14 mouse cellular contexts compared by ENCODE assay signal in the genomic region with DNA sequence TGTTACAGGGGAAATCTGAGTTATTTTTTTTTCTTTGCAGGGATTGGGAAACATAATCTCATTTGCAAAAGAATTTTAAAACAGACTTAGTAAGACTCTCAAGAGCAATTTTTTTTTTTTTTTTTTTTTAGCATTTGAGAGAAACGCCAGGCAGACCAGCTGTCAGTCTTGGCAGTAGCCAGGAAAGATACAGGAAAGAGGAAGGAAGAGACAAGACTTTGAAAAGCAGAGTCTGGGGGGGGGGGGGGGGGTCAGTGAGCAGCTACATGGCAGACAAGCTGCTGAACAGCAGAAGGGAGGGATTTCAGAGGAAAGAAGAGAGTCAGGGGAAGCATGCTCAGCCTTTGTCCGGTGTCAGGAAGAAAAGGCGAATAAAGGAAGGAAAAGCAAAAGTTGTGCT.
DNase-seq lines count a peak whose midpoint lies in the region; ATAC-seq and TF ChIP-seq lines count a peak whose summit lies in the region.
"Had no signal": no experiment of that assay in that cellular context is flagged by ENCODE, and none has a peak within 500 bp of the region (broad histone marks: within the 10 kb centered on the region; RNA-seq: fewer than 3 reads in every experiment).

No protein-coding gene starts in this region.

- peak; percentile 54 for DNase-seq in forebrain, embryonic 14.5 days (ENCODE audit: low spot score)
- no peak for DNase-seq in forebrain, embryonic 10.5 days (ENCODE audit: extremely low spot score, low spot score)
- no peak for DNase-seq in lung, adult 2 months
- DNase-seq in heart, postnatal 10 days = peak; percentile 33 to 48
- DNase-seq in stomach, postnatal 0 days (ENCODE audit: low spot score) = no peak
- DNase-seq in right cerebral cortex, postnatal 4 days = no peak
- no peak for DNase-seq in left cerebral cortex, adult 2 months (ENCODE audit: extremely low spot score in 1 of 2, low spot score in 2 of 2)
- DNase-seq: B cell, adult 2 months; lung, adult 18-20 months; thymus, postnatal 14 days had no signal

- no peak overlapping the region for H3K4me3 ChIP-seq in forebrain, embryonic 14.5 days (ENCODE audit: low read depth, low read length)
- no peak overlapping the region for H3K4me3 ChIP-seq in forebrain, embryonic 10.5 days
- H3K4me3 ChIP-seq in lung, embryonic 15.5 days = no peak overlapping the region
- no peak overlapping the region for H3K4me3 ChIP-seq in lung, adult 2 months (replicated peaks; ENCODE audit: extremely low read depth, low read depth, low read length)
- no peak overlapping the region for H3K4me3 ChIP-seq in stomach, postnatal 0 days (ENCODE audit: low read depth, low read length)
- no peak overlapping the region for H3K4me3 ChIP-seq in left cerebral cortex, adult 2 months
- H3K4me3 ChIP-seq: hindbrain, embryonic 15.5 days; neural tube, embryonic 13.5 days had no signal

- no peak overlapping the region for H3K27ac ChIP-seq in forebrain, embryonic 14.5 days (ENCODE audit: low read depth, low read length)
- no peak overlapping the region for H3K27ac ChIP-seq in forebrain, embryonic 10.5 days
- H3K27ac ChIP-seq in lung, embryonic 15.5 days = no peak overlapping the region
- peak overlapping the region; percentile 18; the same call in 1 of the 2 replicates for H3K27ac ChIP-seq in stomach, postnatal 0 days (replicated peaks)
- no peak overlapping the region for H3K27ac ChIP-seq in left cerebral cortex, adult 2 months
- H3K27ac ChIP-seq: hindbrain, embryonic 15.5 days; neural tube, embryonic 13.5 days had no signal

- WGBS in forebrain, embryonic 14.5 days = 43% methylated on average over 3 of the region's 3 CpGs
- WGBS in forebrain, embryonic 10.5 days = 34% methylated on average over 3 of the region's 3 CpGs
- 20% methylated on average over 3 of the region's 3 CpGs for WGBS in lung, embryonic 15.5 days
- WGBS in lung, adult 2 months = 25% methylated on average over 3 of the region's 3 CpGs
- whole genome bisulfite sequencing in stomach, postnatal 0 days = 25% methylated on average over 3 of the region's 3 CpGs

- no peak for TF ChIP-seq POLR2A in lung, adult 2 months (IDR thresholded peaks at IDR 0.05; ENCODE audit: borderline replicate concordance, extremely low read depth, low read depth, low read length)

- no peak overlapping the region for H3K9ac ChIP-seq in forebrain, embryonic 14.5 days (ENCODE audit: low read length)
- H3K9ac ChIP-seq in lung, embryonic 15.5 days = no peak overlapping the region
- H3K9ac ChIP-seq in stomach, postnatal 0 days (ENCODE audit: low read length) = no peak overlapping the region
- H3K9ac ChIP-seq: hindbrain, embryonic 15.5 days; neural tube, embryonic 13.5 days had no signal

- no peaks in the 10 kb centered on the region for H3K36me3 ChIP-seq in forebrain, embryonic 14.5 days (ENCODE audit: control insufficient read depth, insufficient read depth, low read length)
- H3K36me3 ChIP-seq in forebrain, embryonic 10.5 days (replicated peaks) = no peaks in the 10 kb centered on the region
- H3K36me3 ChIP-seq in lung, embryonic 15.5 days = no peaks in the 10 kb centered on the region
- H3K36me3 ChIP-seq in stomach, postnatal 0 days (ENCODE audit: control insufficient read depth, insufficient read depth, low read length) = no peaks in the 10 kb centered on the region
- H3K36me3 ChIP-seq: G1E; hindbrain, embryonic 15.5 days; neural tube, embryonic 13.5 days had no signal

- H3K27me3 ChIP-seq in forebrain, embryonic 14.5 days (replicated peaks; ENCODE audit: control insufficient read depth, insufficient read depth, low read length) = no peaks in the 10 kb centered on the region
- no peaks in the 10 kb centered on the region for H3K27me3 ChIP-seq in forebrain, embryonic 10.5 days (ENCODE audit: poor library complexity, severe bottlenecking)
- H3K27me3 ChIP-seq in lung, embryonic 15.5 days = no peaks in the 10 kb centered on the region
- no peaks in the 10 kb centered on the region for H3K27me3 ChIP-seq in stomach, postnatal 0 days (ENCODE audit: control insufficient read depth, insufficient read depth, low read length)
- H3K27me3 ChIP-seq: hindbrain, embryonic 15.5 days; neural tube, embryonic 13.5 days had no signal

- intact Hi-C loops in heart, postnatal 10 days (cut with DNase I) = no loop called here
- intact Hi-C loops in left cerebral cortex, adult 2 months (cut with DNase I) = no loop called here

- peak; percentile 52; the same call in 1 of the 2 replicates for ATAC-seq in forebrain, embryonic 14.5 days
- peak; percentile 14; the same call in 1 of the 2 replicates for ATAC-seq in lung, embryonic 15.5 days (ENCODE audit: borderline replicate concordance, extremely low read depth, low FRiP score, low TSS enrichment)
- no peak for ATAC-seq in stomach, postnatal 0 days (ENCODE audit: low FRiP score, low TSS enrichment)

- no peak overlapping the region for H3K4me2 ChIP-seq in forebrain, embryonic 14.5 days (ENCODE audit: low read length)
- peak overlapping the region; percentile 32; the same call in 1 of the 2 replicates for H3K4me2 ChIP-seq in lung, embryonic 15.5 days
- no peak overlapping the region; the same call in 1 of the 2 replicates for H3K4me2 ChIP-seq in stomach, postnatal 0 days (replicated peaks; ENCODE audit: low read depth)
- H3K4me2 ChIP-seq: hindbrain, embryonic 15.5 days; neural tube, embryonic 13.5 days had no signal

- TF ChIP-seq EP300 in stomach, postnatal 0 days (optimal IDR thresholded peaks at IDR 0.05) = no peak

- no peaks in the 10 kb centered on the region for H3K9me3 ChIP-seq in forebrain, embryonic 14.5 days (replicated peaks; ENCODE audit: control insufficient read depth, low read length)
- no peaks in the 10 kb centered on the region for H3K9me3 ChIP-seq in forebrain, embryonic 10.5 days
- H3K9me3 ChIP-seq in lung, embryonic 15.5 days = no peaks in the 10 kb centered on the region
- no peaks in the 10 kb centered on the region for H3K9me3 ChIP-seq in stomach, postnatal 0 days (ENCODE audit: control insufficient read depth, low read length)
- H3K9me3 ChIP-seq: G1E; hindbrain, embryonic 15.5 days; neural tube, embryonic 13.5 days had no signal

- TF ChIP-seq CTCF in lung, adult 2 months (IDR thresholded peaks at IDR 0.05; ENCODE audit: insufficient read depth, low read length) = no peak
- TF ChIP-seq CTCF in stomach, postnatal 0 days (IDR thresholded peaks at IDR 0.05; ENCODE audit: low read depth) = no peak
- TF ChIP-seq CTCF in left cerebral cortex, adult 2 months (IDR thresholded peaks at IDR 0.05) = no peak

- no peaks in the 10 kb centered on the region for H3K4me1 ChIP-seq in forebrain, embryonic 14.5 days (ENCODE audit: control insufficient read depth, insufficient read depth, low read length)
- peaks cover 12% of the 10 kb centered on the region for H3K4me1 ChIP-seq in forebrain, embryonic 10.5 days
- peaks cover 12% of the 10 kb centered on the region; the same call in 1 of the 2 replicates for H3K4me1 ChIP-seq in lung, embryonic 15.5 days
- no peaks in the 10 kb centered on the region for H3K4me1 ChIP-seq in lung, adult 2 months (ENCODE audit: control insufficient read depth, insufficient read depth, low read length)
- H3K4me1 ChIP-seq in stomach, postnatal 0 days (replicated peaks; ENCODE audit: control insufficient read depth, insufficient read depth) = no peaks in the 10 kb centered on the region

Comparison
In these comparisons a context has a peak if more than half of its experiments do, and no peak if none do; other contexts are left out.
1. DNase-seq: peak in forebrain, embryonic 14.5 days (single experiment) and heart, postnatal 10 days (2 of 2); none in forebrain, embryonic 10.5 days (single experiment), lung, adult 2 months (single experiment), stomach, postnatal 0 days (single experiment), right cerebral cortex, postnatal 4 days (single experiment) and left cerebral cortex, adult 2 months (0 of 2).